Mouse (Mus musculus): ENCODE data around the gene Gsk3a. TPM values are rescaled to one million over a fixed set of nuclear protein-coding genes. Genes with fewer than 3 reads are reported as not detected.
"Not testable (repeated sequence)": the region's sequence is repeated elsewhere in the genome, so short reads cannot be mapped to it uniquely, and the experiment has no call there.

Gsk3a gene
- total RNA-seq, 2 experiments from 2014 or later: 215 to 224 TPM

GRCm38 (mm10) chr7:25273259-25274241 lies 35.9 kb upstream of the Gsk3a start:
- DNase-seq (ENCODE audit: low spot score in 2 of 2): no peak

- DNase-seq (ENCODE audit: low spot score in 2 of 2): no peak
Observed at GRCm38 (mm10) chr7:25272445-25273258, 35.0 kb upstream of the Gsk3a start.

- no peak for DNase-seq (ENCODE audit: low spot score in 2 of 2)
Observed at GRCm38 (mm10) chr7:25271651-25272444, 34.2 kb upstream of the Gsk3a start.

GRCm38 (mm10) chr7:25270652-25271633 lies 33.3 kb upstream of the Gsk3a start:
- DNase-seq (ENCODE audit: low spot score in 2 of 2): no peak

GRCm38 (mm10) chr7:25269545-25270271 lies 32.1 kb upstream of the Gsk3a start:
- no peak for DNase-seq (ENCODE audit: low spot score in 2 of 2)

- no peak for DNase-seq (ENCODE audit: low spot score in 2 of 2)
Observed at GRCm38 (mm10) chr7:25269029-25269428, 31.4 kb upstream of the Gsk3a start.

- DNase-seq (ENCODE audit: low spot score in 2 of 2): no peak
Observed at GRCm38 (mm10) chr7:25268588-25268987, 30.9 kb upstream of the Gsk3a start.

GRCm38 (mm10) chr7:25267751-25268463 lies 30.3 kb upstream of the Gsk3a start:
- DNase-seq (ENCODE audit: low spot score in 2 of 2): peak; percentile 96 to 99

- peak; percentile 98 to 99 for DNase-seq (ENCODE audit: low spot score in 2 of 2)
Observed at GRCm38 (mm10) chr7:25267301-25267750, 29.7 kb upstream of the Gsk3a start, which contains the start of gene Cic. Gene Cic, plus strand, starts transcription at chr7:25267704.

- no peak for DNase-seq (ENCODE audit: low spot score in 2 of 2)
Observed at GRCm38 (mm10) chr7:25266180-25266962, 28.7 kb upstream of the Gsk3a start.

- not testable (repeated sequence) for DNase-seq (ENCODE audit: low spot score in 2 of 2)
Observed at GRCm38 (mm10) chr7:25265743-25266142, 28.1 kb upstream of the Gsk3a start.

- DNase-seq (ENCODE audit: low spot score in 2 of 2): no peak
Observed at GRCm38 (mm10) chr7:25263968-25264870, 26.6 kb upstream of the Gsk3a start.

GRCm38 (mm10) chr7:25261896-25262295 lies 24.2 kb upstream of the Gsk3a start:
- DNase-seq (ENCODE audit: low spot score in 2 of 2): no peak

- peak in 1 of 2 experiments; percentile 37 for DNase-seq (ENCODE audit: low spot score in 2 of 2)
Observed at GRCm38 (mm10) chr7:25251822-25252221, 14.2 kb upstream of the Gsk3a start.

GRCm38 (mm10) chr7:25251071-25251791 lies 13.6 kb upstream of the Gsk3a start:
- peak in 1 of 2 experiments; percentile 39 for DNase-seq (ENCODE audit: low spot score in 2 of 2)

Measured in left cerebral cortex, adult 18-20 months (tissue).